Mouse (Mus musculus) kidney, postnatal 14 days (tissue): ENCODE measurements around the gene Celf2.

Experiments used
- DNase-seq: peaks from one replicate; pipeline ENCODE4 v3.0.0; 2022; ENCODE audit warnings: mixed read lengths

Gene Celf2

DNA sequence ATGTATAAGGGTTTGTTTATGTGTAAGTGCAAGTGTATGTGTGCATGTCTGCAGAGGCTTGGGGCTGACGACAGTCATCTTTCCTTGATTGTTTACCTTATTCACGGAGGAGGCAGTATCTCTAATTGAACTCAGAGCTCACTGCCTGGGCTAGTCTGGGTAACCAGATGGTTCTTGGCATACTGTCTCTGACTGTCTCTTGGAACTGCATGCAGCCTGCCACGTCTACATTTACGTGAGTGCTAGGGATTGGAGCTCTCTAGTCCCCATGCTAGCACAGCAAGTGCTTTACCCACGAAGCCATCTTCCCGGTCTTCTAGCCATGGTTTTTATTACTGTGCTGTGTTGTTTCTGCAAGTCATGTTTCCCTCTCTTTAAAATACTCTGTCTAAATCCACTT, 855.6 kb downstream of the Celf2 start:
- no peak for DNase-seq

DNA sequence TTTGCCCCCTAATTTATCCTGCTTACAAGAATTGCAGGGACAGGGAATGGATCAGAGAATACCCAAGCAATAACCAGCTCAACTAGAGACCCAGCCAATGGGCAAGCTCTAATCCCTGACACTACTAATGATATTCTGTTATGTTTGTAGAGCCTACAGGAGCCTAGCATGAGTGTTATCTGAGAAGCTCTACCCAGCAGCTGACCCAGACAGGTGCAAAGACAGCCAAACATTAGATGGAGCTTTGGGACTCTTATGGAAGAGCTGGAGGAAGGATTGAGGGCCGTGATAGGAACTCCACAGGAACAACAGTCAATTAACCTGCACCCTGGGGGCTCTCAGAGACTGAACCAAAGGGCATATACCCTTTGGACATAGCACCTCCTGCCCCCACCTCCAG, 857.7 kb downstream of the Celf2 start:
- no peak for DNase-seq

DNA sequence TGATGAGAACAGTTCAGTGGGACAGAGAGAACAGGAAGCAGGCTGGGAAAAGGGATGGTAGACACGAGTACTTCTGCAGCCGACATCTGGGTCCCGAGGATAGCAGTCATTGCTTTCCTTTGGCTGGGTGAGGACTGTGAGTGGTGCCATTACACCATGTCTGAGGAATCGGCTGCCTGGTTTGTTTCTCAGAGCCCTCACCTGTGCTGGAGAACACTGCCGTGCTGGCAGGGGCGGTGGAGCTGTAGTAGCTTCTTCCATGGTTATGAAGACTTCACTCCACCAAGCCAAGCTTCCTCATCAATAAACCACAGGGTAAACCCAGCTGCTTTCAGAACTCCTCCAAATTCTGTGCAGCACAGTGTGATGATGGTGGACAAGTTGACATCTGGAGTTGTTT, 860.5 kb downstream of the Celf2 start:
- DNase-seq = no peak

DNA sequence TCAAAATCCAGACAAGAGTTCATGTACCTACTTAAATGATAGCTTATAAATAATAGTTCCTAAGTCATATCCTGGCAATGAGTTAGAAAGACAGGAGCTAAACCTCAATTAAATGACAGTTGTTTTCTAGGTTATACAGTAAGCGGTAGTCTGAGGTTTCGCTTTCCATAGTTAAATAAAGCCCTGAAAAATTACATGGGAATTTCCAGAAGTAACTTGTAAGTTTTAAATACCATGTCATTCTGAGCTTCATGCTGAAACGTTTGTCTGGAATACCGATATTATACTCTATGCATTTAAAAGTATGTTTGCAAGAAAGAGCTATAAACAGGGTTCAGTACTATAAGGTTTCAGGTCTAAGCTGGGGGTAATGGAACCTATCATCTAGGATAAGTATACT, 862.3 kb downstream of the Celf2 start:
- no peak for DNase-seq

DNA sequence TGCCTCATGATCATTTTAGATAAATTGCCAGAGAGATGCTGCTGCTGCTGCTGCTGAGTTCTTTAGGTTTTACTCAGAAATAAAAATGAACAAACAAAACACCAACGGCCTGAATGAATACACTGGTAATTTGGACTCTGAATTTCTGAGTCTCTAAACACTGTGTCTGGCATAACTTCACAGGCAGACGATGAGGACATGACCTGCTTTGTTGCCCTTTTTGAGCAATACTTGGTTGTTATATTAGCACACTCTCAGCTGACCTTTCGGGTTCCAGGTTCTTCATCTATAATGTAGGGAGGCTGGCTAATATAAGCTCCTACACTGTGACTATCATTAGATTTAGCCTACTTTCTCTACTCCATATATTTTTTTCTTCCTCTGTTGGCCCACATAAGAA, 863.0 kb downstream of the Celf2 start:
- no peak for DNase-seq

DNA sequence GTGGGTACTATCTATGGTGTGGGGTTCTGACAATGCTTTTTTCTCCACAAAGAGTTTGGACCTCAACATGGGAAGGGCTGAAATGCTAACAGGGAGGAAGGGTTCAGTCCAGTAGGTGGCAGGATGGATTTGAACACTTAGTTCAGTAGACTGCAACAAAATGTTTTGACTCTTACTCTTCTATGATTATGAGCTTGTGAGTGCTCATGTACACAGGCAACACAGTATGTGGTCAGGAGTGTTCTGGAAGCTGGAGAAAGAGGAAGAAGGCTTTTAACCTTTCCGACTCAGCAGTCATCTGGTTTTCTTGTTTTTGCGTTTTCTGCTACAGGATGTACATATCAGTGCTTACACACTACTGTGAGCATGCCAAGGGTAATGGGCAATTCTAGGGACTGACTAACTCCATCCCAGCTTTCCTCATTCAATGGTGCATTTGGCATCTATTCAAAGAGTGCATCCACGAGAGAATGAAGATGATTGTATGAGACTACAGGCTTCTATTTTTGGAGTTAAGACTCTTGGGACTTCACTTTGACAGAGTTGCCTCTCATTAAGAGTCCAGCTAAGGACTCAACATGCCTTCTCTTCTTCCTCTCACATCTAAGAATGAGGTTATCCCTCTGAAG, 867.0 kb downstream of the Celf2 start:
- no peak for DNase-seq

DNA sequence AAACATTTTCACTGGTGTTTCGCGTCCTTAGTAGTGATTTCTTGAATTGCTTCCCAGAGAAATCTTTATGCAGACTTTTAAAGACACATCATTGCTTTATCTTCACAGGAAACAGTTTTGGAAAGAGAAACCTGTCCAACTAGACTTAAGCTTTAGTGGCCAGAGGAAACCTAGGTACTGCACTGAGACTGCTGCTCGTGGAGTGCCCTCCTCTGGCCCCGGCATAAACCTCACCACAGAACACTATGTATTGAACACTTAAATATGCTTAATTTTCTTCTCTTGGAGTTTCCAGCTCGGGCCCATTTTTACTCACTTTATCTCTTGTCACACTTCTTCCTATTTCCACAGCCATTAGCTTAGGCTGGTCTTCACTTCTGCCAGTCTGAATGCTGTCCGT, 870.0 kb downstream of the Celf2 start:
- DNase-seq = no peak

DNA sequence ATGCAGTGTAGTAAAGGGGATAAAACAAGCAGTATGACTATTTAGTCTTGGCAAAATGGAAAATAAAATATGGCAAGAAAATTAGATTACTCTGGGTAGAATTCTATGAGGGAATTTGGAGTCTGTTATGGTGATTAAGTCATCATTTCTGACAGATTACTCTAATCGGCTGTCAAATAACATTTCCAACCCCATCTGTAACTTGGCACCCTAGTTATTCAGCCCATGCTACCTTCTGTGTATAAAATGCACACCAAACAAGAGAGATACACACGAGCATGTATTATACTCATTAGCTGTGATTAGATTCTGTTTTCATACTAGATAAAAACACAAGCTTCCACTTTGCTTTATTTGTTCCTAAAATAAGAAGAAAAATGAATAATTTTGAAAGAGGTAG, 872.2 kb downstream of the Celf2 start:
- DNase-seq = no peak

DNA sequence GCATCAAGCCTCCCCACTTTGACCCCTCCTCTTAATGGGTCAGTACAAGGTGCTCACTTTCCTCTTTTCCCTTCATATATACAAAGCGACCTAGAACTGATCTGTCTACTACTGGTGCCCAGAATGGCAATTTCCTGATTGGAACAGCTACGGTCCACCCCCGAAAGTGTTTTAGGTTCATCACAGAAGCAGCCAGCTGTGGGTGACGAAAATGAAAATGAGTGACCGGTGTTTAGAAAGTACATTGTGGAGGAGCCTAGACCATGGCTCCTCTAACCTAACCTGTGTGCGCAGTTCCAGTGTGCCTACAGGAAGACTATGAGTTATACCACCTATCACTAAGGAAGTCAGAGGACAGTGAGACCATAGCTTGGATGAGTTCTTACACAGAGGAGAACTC, 874.5 kb downstream of the Celf2 start:
- DNase-seq = no peak

DNA sequence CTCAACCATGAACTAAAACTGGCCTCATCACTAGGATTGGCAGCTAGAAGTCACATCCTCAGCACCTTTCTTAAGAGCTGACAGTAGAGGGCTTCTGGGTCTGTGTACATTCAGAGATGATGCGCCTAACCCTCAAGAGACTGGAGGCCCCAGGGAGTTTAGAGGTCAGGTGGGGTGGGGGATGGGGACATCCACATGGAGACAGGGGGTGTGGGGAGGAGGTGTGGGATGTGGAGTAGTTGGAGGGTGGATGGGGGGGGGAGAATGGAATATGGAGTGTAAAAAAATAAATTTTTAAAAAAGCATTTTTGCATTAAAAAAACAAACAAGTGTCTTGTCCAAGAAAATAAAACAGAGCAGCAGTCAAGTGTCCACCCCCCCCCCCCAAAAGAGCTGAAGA, 876.2 kb downstream of the Celf2 start:
- DNase-seq = no peak

DNA sequence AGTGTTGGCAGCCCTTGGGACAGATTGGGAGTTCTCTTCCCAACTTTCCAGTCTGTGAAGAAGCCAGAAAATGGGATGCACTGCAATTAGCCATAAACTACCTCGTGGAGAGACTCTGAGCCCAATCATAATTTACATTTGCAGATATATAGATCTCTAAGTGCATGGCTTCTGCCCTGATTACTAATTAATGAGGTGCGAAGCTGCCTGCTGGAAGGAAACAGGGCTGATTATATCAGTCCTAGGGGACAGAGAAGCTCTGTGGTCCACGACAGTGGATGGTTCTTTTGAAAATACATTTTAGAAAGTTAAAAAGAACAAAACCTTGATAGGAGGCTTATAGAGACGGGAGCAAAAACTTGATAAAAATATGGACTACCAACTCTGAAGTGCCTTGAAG, 885.6 kb downstream of the Celf2 start:
- no peak for DNase-seq

DNA sequence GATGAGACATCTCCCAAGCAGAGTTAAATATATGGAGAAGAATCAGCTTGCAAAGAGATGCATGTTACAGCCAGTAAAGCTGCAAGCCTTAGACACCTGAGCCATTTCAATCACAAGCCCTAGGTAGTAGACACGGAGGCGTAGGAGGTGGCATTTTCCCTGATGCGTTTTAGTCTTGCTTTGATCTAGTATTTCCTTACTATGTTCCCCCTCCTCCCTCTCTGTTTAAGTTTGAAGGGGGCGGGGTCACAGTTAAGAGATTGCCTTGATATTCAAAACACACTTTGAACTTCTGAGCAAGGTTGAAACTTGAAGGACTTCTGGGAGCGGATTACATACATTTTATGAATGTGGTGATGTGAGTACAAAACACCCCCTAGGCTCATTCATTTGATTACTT, 887.3 kb downstream of the Celf2 start:
- DNase-seq = no peak

DNA sequence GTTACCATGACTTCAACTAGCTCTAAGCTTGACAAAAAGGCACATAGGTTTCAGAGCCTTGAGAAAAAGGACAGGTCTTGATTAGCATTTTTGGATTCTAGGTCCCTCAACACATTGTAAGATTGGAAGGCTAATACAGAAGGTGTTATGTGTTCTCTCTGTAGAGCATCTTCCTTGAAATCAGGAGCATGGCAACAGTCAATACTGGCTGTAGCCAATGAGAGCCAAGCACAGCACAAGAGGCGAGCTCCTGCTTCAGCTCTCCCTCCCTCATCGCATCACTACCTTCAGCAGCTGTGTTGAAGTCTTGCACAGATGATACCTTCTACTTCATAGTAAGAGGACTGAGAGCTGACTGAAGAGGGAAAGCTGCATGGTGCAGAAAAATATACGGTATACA, 890.5 kb downstream of the Celf2 start:
- DNase-seq = no peak

DNA sequence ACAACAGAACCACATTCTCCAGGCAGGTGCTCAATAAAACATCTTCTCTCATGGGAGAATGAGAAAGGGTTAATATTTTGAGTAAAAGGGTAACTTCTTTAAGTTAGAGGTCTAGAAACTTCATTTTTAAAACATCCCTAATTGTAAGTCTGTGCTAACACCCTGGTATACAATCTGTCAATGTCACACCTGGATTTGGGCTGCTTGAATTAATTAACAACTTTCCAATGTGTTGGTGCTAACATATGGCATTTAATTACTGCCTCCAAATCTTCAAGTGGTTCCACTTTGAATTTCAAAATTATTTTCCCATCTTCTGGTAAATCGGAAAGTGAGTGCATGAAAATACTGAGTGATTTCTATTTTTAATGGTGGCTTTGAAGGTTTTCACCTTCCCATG, 890.9 kb downstream of the Celf2 start:
- DNase-seq = no peak

DNA sequence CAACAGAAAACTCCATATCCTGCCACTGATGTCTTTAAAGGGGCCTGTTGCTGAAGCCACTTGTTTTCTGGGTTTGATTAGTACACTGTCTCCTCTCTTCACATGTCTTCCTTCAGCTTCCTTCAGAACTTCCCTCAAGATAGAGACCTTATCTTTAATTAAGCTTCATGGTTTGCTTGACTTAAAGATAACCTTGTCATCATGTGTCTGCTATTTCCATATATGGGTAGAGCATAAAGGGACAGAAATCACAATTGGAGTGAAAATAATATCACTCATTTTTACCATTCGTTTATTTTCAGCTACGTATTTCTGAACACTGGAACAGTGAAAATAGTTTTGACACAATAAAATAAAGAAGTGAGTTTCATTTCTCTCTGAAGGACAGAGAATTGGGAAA, 905.0 kb downstream of the Celf2 start:
- DNase-seq = no peak

DNA sequence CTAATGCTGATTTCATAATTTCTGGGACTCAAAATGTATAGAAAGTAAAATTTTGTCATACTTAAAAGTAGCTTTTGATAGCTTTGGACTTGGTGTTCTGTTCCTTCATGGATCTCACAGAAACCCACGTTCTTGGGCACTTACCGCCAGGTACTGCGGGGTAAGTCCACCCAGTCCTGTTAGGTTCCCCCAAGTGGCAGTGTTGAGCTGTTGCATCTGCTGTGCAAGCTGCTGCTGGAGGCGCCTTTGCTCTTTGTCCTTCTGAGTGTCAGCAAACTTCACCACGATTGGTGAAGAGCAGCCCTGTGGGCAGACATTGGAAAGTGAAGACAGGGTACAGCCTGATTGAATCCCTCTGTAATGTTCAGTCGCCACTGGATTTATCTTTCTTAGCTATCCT, 905.5 kb downstream of the Celf2 start:
- DNase-seq = no peak

DNA sequence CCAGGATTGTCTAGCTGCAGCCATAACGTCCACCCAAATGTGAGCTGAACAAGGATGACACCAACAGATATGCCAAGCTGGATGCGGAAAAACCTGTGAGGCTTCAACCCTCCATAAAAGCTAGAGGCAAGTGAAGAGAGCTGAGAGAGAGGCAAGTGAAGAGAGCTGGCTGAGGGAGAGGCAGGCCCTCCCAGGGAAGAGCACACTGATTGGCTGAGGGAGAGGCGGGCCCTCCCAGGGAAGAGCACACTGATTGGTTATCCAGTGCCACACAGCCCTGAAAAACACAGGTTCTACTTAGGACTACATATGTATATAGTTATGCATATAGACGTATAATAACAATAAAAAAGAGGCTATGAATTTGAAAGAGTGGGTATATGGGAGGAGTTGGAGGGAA, 907.2 kb downstream of the Celf2 start:
- DNase-seq = no peak

DNA sequence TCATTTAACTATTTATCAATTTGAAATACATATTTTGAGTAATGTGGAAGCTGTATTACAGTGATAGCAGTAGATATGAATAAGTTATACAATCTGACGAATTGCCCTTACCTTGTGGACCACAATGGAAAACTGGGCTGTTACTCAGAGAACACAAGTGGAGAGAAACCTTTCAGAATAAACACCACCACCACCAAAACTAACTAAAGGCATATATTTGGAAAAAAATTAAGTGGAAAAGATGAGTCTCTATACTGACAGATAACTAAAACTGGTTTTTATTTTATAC, 910.5 kb downstream of the Celf2 start:
- DNase-seq = no peak

DNA sequence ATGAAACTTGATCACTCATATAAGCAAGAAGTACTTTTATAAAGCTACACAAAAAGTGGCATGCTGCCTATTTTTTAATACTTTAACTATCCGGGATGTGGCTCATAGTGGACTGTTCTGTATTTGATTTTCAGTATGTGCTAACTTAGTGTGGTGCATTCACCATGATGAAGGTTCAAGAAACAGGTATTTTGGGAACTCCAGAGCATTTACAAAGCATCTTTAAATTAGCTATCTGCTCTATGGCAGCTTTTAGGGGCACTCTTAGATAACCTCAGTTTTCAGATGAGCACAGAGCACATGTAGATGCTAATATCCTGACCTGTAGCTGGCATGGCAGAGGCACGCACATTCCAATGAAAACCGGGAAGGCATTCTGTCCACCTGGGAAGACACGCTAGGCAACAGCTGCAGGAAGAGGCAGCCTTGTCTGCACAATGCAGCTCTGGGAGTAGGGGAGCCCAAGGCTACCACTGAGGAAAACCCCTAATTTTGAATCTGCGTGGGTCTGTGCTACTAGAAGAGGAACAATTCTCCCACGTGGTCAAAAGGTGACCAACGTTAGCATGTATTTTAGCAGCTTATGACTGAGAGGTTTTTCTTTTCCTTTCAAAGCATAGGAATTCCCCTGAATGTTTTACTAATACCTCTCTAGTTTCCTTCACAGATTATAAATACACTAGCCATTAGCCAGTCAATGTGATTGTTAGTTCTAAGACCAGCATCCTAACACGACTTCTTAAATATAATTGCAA, 911.1 kb downstream of the Celf2 start:
- no peak for DNase-seq

DNA sequence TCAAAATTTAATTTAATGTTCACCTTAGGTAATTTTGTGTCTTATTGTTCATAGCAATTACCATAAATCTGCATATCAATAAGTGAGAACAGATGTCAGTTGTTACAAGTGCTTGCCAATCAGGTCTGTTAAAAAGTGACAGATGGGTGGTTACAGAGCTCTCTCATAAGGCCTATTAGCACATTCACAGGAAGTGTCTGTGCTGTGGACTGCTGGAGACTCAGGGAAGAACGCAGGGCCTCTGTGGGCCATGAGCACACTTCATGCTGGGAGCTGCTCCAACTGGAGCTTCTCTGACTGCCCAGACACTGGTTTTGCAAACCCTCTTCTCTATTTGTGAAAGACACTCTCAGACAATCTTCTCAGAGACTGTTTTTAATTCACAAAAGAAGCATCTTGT, 914.6 kb downstream of the Celf2 start:
- no peak for DNase-seq

DNA sequence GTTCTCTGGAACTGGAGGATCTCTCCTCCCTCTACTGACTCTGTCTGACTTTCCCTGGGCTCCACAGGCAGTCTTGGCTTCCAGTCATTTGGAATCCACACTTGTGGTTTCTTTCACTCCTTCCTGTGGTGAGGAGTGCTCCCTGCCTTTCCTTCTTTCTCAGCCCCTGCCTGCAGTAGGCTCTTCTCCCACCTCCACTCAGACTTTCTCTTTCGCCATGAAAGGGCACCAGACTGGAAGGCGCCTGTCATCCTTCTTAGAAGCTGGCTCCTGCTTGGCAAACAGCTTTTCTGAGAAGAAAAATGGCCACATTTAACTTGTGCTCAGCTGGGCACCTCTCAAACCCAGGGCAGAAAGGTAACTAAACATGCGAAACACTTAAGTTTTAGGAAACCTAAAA, 915.2 kb downstream of the Celf2 start:
- no peak for DNase-seq

DNA sequence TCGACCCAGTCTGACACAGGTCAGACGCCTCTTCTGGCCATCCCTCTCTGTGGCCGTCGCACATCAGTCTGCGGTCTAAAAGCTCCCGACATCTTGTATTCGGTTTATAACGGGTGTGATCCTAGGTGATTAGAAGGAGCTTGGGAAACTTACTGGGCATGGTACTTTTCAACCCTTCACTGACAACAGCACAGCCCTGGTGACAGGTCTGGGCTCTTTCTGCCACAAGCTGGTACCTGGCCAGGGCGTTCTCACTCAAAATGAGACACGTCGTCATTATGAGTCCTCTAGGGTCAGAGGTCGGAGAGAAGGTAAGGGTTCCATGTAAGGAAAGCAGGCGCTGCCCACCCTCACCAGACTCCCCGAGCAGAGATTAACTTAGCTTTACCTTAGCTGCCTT, 915.6 kb downstream of the Celf2 start:
- DNase-seq = no peak

DNA sequence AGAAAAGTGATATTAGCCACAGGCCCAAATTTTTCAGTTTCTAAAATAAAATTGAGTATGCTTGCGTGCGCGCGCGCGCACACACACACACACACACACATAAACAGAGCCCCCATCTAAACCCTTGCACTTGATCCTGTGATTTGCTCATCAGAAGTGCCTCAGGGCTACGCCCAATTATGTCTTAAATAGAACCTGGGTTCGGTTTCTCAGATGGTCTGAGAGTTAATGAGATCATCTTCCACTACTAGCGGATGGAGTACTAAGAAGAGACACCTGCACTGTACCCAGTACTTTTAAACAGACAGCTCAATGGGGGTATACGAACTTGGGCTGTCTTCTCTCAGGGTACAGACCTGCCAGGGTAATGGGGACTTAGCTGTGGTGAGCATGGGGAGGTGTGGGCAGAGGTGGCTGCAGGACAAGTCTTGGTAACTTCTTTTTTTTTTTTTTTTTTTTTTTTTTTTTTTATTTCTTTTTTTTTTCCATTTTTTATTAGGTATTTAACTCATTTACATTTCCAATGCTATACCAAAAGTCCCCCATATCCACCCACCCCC, 923.2 kb downstream of the Celf2 start:
- no peak for DNase-seq

DNA sequence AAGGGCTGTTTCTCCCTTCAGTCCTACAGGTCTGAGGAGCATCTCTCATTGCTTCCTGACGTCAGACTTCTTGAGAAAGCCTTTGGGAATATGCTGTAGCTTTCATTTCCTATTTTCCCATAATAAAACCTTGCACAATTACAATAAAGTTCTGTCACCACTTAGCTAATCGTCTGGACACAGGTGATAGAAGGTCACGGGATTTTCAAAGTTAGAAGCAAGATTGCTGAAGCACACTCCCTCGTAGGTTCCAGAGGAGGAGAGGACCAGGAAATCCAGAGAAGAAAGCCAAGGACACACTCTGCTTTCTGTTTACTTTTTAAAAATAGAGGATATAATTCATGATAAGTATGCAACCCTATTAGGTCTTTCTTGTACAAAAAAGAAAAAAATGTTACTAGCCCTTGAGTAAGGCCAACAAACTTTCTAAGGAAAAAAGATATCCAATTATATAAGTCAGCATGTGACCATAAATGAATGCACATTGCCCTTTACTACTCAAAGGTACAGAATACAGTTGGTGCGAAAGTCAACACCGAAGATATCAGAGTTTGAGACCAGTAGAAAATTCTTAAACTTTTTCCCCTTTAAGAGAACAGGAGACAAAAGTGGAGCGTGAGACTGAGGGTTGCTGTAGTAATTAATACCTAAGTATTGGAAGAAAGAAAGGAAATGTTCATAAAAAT, 924.2 kb downstream of the Celf2 start:
- no peak for DNase-seq
